Mouse (Mus musculus): ENCODE data around the gene Rbm18.

- no peak for TF ChIP-seq CTCF (IDR thresholded peaks at IDR 0.05; ENCODE audit: low read depth, low read length)
- TF ChIP-seq POLR2A (IDR thresholded peaks at IDR 0.05; ENCODE audit: extremely low read depth, insufficient read depth, low read length), result no peak
Observed at GRCm38 (mm10) chr2:36157461-36157860, 20.9 kb upstream of the Rbm18 start.

Data from liver, adult 2 months (tissue).